Mouse (Mus musculus) MEL (cell line): ENCODE measurements around the gene Stra6.

Experiments
- CTCF ChIP-seq, 3 experiments: IDR thresholded peaks in 2 of 3; conservative IDR thresholded peaks in 1 of 3; 2 replicates each; pipeline ENCODE4 v1.5.1; 2011 to 2012; ENCODE audit warnings: low read length in 3 of 3, low read depth in 2 of 3, mild to moderate bottlenecking in 2 of 3, improper control_type of control experiment in 1 of 3, inconsistent platforms in 1 of 3, mixed read lengths in 1 of 3, moderate library complexity in 1 of 3; ENCODE audit not compliant: control insufficient read depth in 1 of 3, insufficient read depth in 1 of 3, poor library complexity in 1 of 3, severe bottlenecking in 1 of 3
- POLR2A ChIP-seq, 2 experiments: IDR thresholded peaks; 2 replicates each; pipeline ENCODE4 v1.6.1; 2011 to 2012; ENCODE audit warnings: low read length in 2 of 2, mild to moderate bottlenecking in 2 of 2, control low read depth in 1 of 2, improper control_type of control experiment in 1 of 2, low read depth in 1 of 2, moderate library complexity in 1 of 2; ENCODE audit not compliant: control insufficient read depth in 1 of 2, insufficient read depth in 1 of 2, poor library complexity in 1 of 2
- POLR2AphosphoS2 ChIP-seq: IDR thresholded peaks from 2 replicates; pipeline ENCODE4 v1.6.1; 2011; ENCODE audit warnings: low read length, improper control_type of control experiment
- SIN3A ChIP-seq: IDR thresholded peaks from 2 replicates; pipeline ENCODE4 v1.6.1; 2012; ENCODE audit warnings: low read length, improper control_type of control experiment, inconsistent platforms
- USF2 ChIP-seq, 2 experiments: IDR thresholded peaks; 2 replicates each; pipeline ENCODE4 v1.6.1; 2011 to 2012; ENCODE audit warnings: improper control_type of control experiment in 2 of 2, low read length in 2 of 2, borderline replicate concordance in 1 of 2, inconsistent platforms in 1 of 2, low read depth in 1 of 2, mild to moderate bottlenecking in 1 of 2; ENCODE audit not compliant: insufficient read depth in 1 of 2

DNA sequence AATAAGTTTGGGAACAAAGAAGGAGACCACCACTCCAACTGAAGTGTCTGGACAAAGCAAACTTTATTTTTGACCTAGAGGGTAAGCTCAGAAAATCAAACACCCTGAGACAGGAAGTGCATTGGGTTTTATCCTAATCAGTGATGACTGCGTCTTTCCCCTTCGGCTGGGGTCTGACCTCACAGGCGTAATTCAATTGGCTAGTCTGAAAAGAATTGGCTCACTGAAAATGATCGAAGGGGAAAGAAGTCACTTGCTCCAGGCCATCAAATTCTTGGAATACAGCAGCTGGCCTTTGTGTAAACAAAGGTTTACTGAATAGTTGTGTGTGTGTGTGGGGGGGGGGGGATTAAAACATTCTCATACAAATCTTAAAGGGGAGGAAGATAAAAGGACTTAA lies 62.2 kb downstream of the Stra6 start:
- TF ChIP-seq POLR2A (IDR thresholded peaks at IDR 0.05; ENCODE audit: control insufficient read depth in 1 of 2, insufficient read depth in 1 of 2, low read depth in 1 of 2, low read length in 2 of 2, poor library complexity in 1 of 2) (no peak), CTCF (IDR thresholded peaks at IDR 0.05 in 2 of 3, conservative IDR thresholded peaks at IDR 0.05 in 1 of 3; ENCODE audit: control insufficient read depth in 1 of 3, insufficient read depth in 1 of 3, low read depth in 2 of 3, low read length in 3 of 3, poor library complexity in 1 of 3, severe bottlenecking in 1 of 3) (no peak), POLR2AphosphoS2 (no peak), USF2 (IDR thresholded peaks at IDR 0.05; ENCODE audit: borderline replicate concordance in 1 of 2, insufficient read depth in 1 of 2, low read depth in 1 of 2, low read length in 2 of 2) (no peak), SIN3A (no peak)
